Mouse (Mus musculus) C2C12 (cell line): ENCODE results near the gene Atxn3. TPM values are rescaled to one million over a fixed set of nuclear protein-coding genes. Genes with fewer than 3 reads are reported as not detected.

Source experiments
- H3K27me3 ChIP-seq: one replicate; pipeline ENCODE4 v1.6.1; 2011; ENCODE audit not compliant: control insufficient read depth, insufficient read depth, insufficient read length
- H3K36me3 ChIP-seq: one replicate; pipeline ENCODE4 v1.6.1; 2011; ENCODE audit not compliant: control insufficient read depth, insufficient read depth
- H3K4me3 ChIP-seq: one replicate; pipeline ENCODE4 v1.5.1; 2011; ENCODE audit warnings: mild to moderate bottlenecking, control low read depth; ENCODE audit not compliant: poor library complexity, insufficient read depth, severe bottlenecking
- H3K79me2 ChIP-seq: one replicate; pipeline ENCODE4 v1.6.1; 2011; ENCODE audit not compliant: control insufficient read depth, insufficient read depth
- H3K79me3 ChIP-seq: one replicate; pipeline ENCODE4 v1.6.1; 2011; ENCODE audit warnings: low read depth, control low read depth
- H3ac ChIP-seq: one replicate; pipeline ENCODE3; 2011; ENCODE audit warnings: low read depth; ENCODE audit not compliant: control insufficient read depth, insufficient read length
- CEBPB ChIP-seq: IDR thresholded peaks from one replicate; pipeline ENCODE4 v1.6.1; 2011; ENCODE audit warnings: low read depth, mild to moderate bottlenecking, control low read depth, moderate library complexity
- CTCF ChIP-seq: IDR thresholded peaks from one replicate; pipeline ENCODE4 v1.5.1; 2011; ENCODE audit not compliant: control insufficient read depth, insufficient read depth, insufficient read length
- FOSL1 ChIP-seq: IDR thresholded peaks from one replicate; pipeline ENCODE4 v1.8.0; 2011; ENCODE audit warnings: mild to moderate bottlenecking, low read length; ENCODE audit not compliant: poor library complexity, insufficient read depth, severe bottlenecking
- MAX ChIP-seq: IDR thresholded peaks from one replicate; pipeline ENCODE4 v1.6.1; 2011; ENCODE audit warnings: mild to moderate bottlenecking, control low read depth
- MYOD1 ChIP-seq: IDR thresholded peaks from one replicate; pipeline ENCODE4 v1.6.1; 2011; ENCODE audit warnings: low read depth; ENCODE audit not compliant: control insufficient read depth, insufficient read length
- MYOG ChIP-seq: IDR thresholded peaks from one replicate; pipeline ENCODE4 v1.6.1; 2011; ENCODE audit not compliant: control insufficient read depth, insufficient read length; ENCODE audit errors: extremely low read depth
- USF1 ChIP-seq: IDR thresholded peaks from one replicate; pipeline ENCODE4 v1.6.1; 2011; ENCODE audit warnings: low read depth, mild to moderate bottlenecking, control low read depth, moderate library complexity
- polyA plus RNA-seq: library from polyadenylated mRNA; unstranded; fragments of >200 nt; fragmentation: generic; extraction: Trizol; gene quantifications from one replicate; pipeline ENCODE4 v1.2.1, GENCODE M21; 2012; ENCODE audit warnings: missing spikeins

Gene Atxn3
- polyA plus RNA-seq, 1 experiment, result 2.0 TPM

GRCm38 (mm10) chr12:101985110-101985509 is 27.1 kb upstream of the Atxn3 start:
- Histone ChIP-seq H3K79me2 (peaks cover 17% of the 10 kb centered on the region), H3K27me3 (no peaks in the 10 kb centered on the region), H3ac (no peak overlapping the region), H3K36me3 (peaks cover 78% of the 10 kb centered on the region), H3K79me3 (peaks cover 3% of the 10 kb centered on the region), H3K4me3 (no peak overlapping the region)
- no peak for TF ChIP-seq MAX
- no peak for TF ChIP-seq CEBPB
- no peak for TF ChIP-seq CTCF
- TF ChIP-seq MYOD1, result no peak
- no peak for TF ChIP-seq USF1
- no peak for TF ChIP-seq FOSL1
- TF ChIP-seq MYOG, result no peak

- Histone ChIP-seq H3K36me3 (peaks cover 69% of the 10 kb centered on the region), H3K4me3 (no peak overlapping the region), H3ac (no peak overlapping the region), H3K79me2 (peaks cover 38% of the 10 kb centered on the region), H3K79me3 (peaks cover 22% of the 10 kb centered on the region), H3K27me3 (no peaks in the 10 kb centered on the region)
- TF ChIP-seq CEBPB (no peak), MYOG (no peak), CTCF (no peak), USF1 (no peak), FOSL1 (no peak), MAX (no peak), MYOD1 (no peak)
These were observed 24.9 kb upstream of the Atxn3 start for GRCm38 (mm10) chr12:101982977-101983376.

DNA sequence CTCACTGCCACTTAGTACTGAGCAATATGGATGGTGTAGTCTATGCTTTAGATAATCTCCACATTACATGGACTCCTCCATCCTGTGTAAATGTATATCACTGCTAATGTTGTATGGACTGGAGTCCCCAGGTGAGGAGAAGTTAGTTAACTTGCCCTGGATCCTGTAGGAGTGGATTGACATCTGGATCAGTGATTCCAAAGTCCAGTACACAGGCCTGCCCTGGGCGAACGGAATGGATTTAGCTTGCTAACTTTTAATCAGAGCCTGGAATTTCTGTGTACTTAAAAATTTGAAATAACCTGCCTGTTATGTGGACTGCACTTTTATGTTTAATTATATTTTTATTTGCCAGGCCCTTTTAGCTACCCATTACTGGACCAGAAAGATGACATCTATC is 23.5 kb upstream of the Atxn3 start:
- Histone ChIP-seq H3ac (no peak overlapping the region), H3K79me3 (peaks cover 37% of the 10 kb centered on the region), H3K36me3 (peaks cover 64% of the 10 kb centered on the region), H3K79me2 (peaks cover 52% of the 10 kb centered on the region), H3K27me3 (no peaks in the 10 kb centered on the region), H3K4me3 (no peak overlapping the region)
- TF ChIP-seq CEBPB (no peak), MAX (no peak), MYOD1 (no peak), FOSL1 (no peak), USF1 (no peak), MYOG (no peak), CTCF (no peak)

- Histone ChIP-seq H3K27me3 (no peaks in the 10 kb centered on the region), H3K36me3 (peaks cover 51% of the 10 kb centered on the region), H3K79me3 (peaks cover 46% of the 10 kb centered on the region), H3ac (no peak overlapping the region), H3K4me3 (no peak overlapping the region), H3K79me2 (peaks cover 64% of the 10 kb centered on the region)
- TF ChIP-seq MYOD1 (no peak), CEBPB (no peak), MAX (no peak), CTCF (no peak), MYOG (no peak), USF1 (no peak), FOSL1 (no peak)
These were observed 22.2 kb upstream of the Atxn3 start for GRCm38 (mm10) chr12:101980266-101980665.

DNA sequence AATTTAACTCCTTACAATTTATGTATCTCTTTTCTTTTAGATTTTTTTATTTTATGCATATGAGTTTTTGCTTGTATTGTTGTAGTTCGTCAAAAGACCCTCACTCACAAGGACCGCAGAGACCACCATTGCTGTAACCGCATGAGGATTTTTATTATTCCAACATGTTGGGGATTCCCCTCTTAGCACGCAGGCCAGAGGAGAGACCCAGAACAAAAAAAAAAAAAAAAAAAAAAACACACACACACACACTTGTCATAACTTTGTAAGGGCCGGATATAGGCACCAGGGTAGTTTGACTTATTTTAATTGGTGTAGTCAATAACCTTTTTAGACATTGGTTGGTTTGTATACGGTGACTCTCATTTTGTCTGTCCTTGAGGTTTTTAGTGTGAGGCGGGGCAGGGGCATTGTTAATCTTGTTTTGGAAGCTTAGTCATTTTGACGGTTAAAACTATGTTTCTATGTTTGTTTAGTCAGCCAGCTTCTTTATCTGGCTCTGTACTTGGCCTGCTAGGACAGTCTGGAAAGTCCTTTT is 21.2 kb upstream of the Atxn3 start:
- no peak for TF ChIP-seq USF1
- TF ChIP-seq FOSL1, result no peak
- no peak for TF ChIP-seq MYOG
- no peak for TF ChIP-seq CEBPB
- TF ChIP-seq CTCF, result no peak
- TF ChIP-seq MAX, result no peak
- no peak for TF ChIP-seq MYOD1
- no peaks in the 10 kb centered on the region for H3K27me3 ChIP-seq
- peaks cover 55% of the 10 kb centered on the region for H3K79me3 ChIP-seq

DNA sequence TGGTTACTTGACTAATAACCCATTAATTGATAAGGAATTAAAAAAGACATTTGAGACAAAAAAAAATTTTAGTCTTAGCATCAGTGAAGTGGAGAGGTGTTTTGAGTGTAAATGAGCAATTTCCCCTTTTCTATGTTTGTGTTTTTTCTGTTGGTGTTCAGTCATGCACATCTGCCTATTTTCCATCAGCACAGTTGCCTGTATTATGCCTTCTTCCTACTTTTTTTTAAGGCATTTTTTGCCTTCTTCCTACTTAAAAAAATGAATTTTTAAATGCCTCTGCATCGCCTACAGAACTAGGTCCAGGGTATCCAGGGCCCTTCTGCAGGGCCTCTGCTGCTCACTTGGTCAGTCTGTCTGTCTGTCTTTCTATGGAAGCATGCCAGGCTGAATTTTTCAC is 20.5 kb upstream of the Atxn3 start:
- no peak for TF ChIP-seq CEBPB
- TF ChIP-seq MYOD1, result no peak
- TF ChIP-seq USF1, result no peak
- TF ChIP-seq FOSL1, result no peak
- TF ChIP-seq MAX, result no peak
- no peak for TF ChIP-seq CTCF
- no peak for TF ChIP-seq MYOG
- Histone ChIP-seq H3K27me3 (no peaks in the 10 kb centered on the region), H3K36me3 (peaks cover 34% of the 10 kb centered on the region), H3ac (no peak overlapping the region), H3K79me3 (peaks cover 61% of the 10 kb centered on the region), H3K4me3 (no peak overlapping the region), H3K79me2 (peaks cover 81% of the 10 kb centered on the region)

More for the DNA sequence above, 21.2 kb upstream of the Atxn3 start:
- H3K36me3 ChIP-seq, result peaks cover 41% of the 10 kb centered on the region
- H3K79me2 ChIP-seq, result peaks cover 74% of the 10 kb centered on the region
- H3K4me3 ChIP-seq, result no peak overlapping the region
- no peak overlapping the region for H3ac ChIP-seq
